Mouse (Mus musculus) embryo, embryonic 10.5 days (tissue): ENCODE results near the gene D330020A13Rik.

Source experiments
- DNase-seq: peaks from one replicate; pipeline ENCODE4 v3.0.0-alpha.2; 2015; ENCODE audit warnings: low spot score

Gene D330020A13Rik

GRCm38 (mm10) chr6:120301137-120301536 lies 7.0 kb downstream of the D330020A13Rik start:
- DNase-seq = peak; percentile 72

- DNase-seq = peak; percentile 51
Measured at GRCm38 (mm10) chr6:120302755-120303316, 8.7 kb downstream of the D330020A13Rik start.

GRCm38 (mm10) chr6:120306859-120307594 lies 12.9 kb downstream of the D330020A13Rik start:
- no peak for DNase-seq

GRCm38 (mm10) chr6:120309338-120309737 lies 15.2 kb downstream of the D330020A13Rik start:
- DNase-seq = no peak

- no peak for DNase-seq
Measured at GRCm38 (mm10) chr6:120309787-120310186, 15.6 kb downstream of the D330020A13Rik start.

- DNase-seq = no peak
Measured at GRCm38 (mm10) chr6:120312443-120312842, 18.3 kb downstream of the D330020A13Rik start.

GRCm38 (mm10) chr6:120318303-120318940 lies 24.3 kb downstream of the D330020A13Rik start:
- DNase-seq = no peak

- DNase-seq = no peak
Measured at GRCm38 (mm10) chr6:120319129-120319528, 25.0 kb downstream of the D330020A13Rik start.

GRCm38 (mm10) chr6:120320369-120320768 lies 26.2 kb downstream of the D330020A13Rik start:
- no peak for DNase-seq

GRCm38 (mm10) chr6:120324295-120324927 lies 30.2 kb downstream of the D330020A13Rik start:
- DNase-seq = peak; percentile 90

GRCm38 (mm10) chr6:120332351-120332750 lies 38.2 kb downstream of the D330020A13Rik start:
- DNase-seq = no peak

- DNase-seq = no peak
Measured at GRCm38 (mm10) chr6:120343992-120344391, 49.8 kb downstream of the D330020A13Rik start.
